Mouse (Mus musculus) spleen, adult 2 months (tissue): ENCODE data around the gene Spns3.

Experiments used
- CTCF ChIP-seq: fragments of 200-500 bp; IDR thresholded peaks from 2 replicates; pipeline ENCODE4 v1.5.1; 2011; ENCODE audit warnings: mild to moderate bottlenecking, inconsistent platforms; ENCODE audit not compliant: insufficient read depth, insufficient read length, insufficient replicate concordance; ENCODE audit errors: extremely low read depth
- POLR2A ChIP-seq: fragments of 200-500 bp; IDR thresholded peaks from 2 replicates; pipeline ENCODE4 v1.6.1; 2011; ENCODE audit warnings: low read depth, low read length, inconsistent platforms

- TF ChIP-seq CTCF (no peak), POLR2A (no peak)
These were observed 81.8 kb downstream of the Spns3 start for GRCm38 (mm10) chr11:72468525-72468924.
